Mouse (Mus musculus) brown adipose tissue, adult 24 weeks (tissue): ENCODE results near the gene Cbx8. TPM values are rescaled to one million over a fixed set of nuclear protein-coding genes. Genes with fewer than 3 reads are reported as not detected.
A peak's percentile ranks its signal among the peaks of the same experiment; 100 is the strongest.

Experiments
- H3K27ac ChIP-seq: fragments of 200-500 bp; replicated peaks from 2 replicates; pipeline ENCODE4 v1.5.1; 2012; ENCODE audit warnings: low read depth, mild to moderate bottlenecking, low read length
- H3K4me1 ChIP-seq: fragments of 200-500 bp; 2 replicates; pipeline ENCODE4 v1.6.1; 2012; ENCODE audit warnings: low read length, mixed read lengths; ENCODE audit not compliant: control insufficient read depth, insufficient read depth, insufficient read length
- H3K4me3 ChIP-seq: fragments of 200-500 bp; 2 replicates; pipeline ENCODE4 v1.5.1; 2012; ENCODE audit warnings: low read depth, mild to moderate bottlenecking, low read length, moderate library complexity; ENCODE audit not compliant: insufficient read depth
- polyA plus RNA-seq: library from polyadenylated mRNA; stranded (reverse); fragments of >200 nt; gene quantifications from 2 replicates; pipeline ENCODE4 v1.2.4, GENCODE M21; 2012; ENCODE audit not compliant: missing spikeins, insufficient read depth, insufficient read length

Gene Cbx8
- polyA plus RNA-seq = 4.7 and 9.1 TPM in 2 replicates

DNA sequence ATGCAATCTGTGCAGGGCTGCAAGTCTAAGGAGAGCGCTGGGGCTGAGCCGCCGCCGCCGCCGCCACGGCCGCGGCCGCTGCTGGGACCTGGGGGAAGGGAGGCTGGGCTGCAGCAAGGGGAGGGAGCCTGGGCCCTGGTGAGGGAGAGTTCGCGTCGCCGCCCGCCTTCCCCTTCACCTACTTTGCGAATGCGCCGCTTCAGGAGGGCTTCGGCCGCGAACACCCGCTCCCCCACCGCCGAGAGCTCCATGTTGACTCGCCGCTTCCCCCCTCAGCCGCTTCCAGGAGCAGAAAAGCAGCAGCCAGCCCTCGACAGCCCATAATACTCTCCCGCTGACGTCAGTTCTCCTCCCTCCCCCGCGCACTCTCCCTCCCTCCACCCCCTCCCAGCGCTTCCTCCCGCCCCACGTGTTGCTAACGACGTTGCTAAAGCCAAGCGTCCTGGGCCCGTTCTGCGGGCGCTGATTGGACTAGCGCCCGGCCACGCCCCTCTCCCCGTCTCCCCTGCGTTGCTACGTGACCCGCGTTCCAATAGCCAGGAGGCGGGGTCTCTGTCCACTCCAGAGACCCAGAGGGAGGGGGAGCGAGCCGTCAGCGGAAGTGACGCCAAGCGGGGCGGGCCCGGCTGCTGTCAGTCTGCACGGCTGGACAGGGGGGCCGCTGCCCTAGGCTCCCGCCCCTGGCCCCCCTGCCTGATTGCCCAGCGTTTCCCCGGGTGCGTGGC is at the start of gene Cbx8:
Gene Cbx8 (minus strand): TSS at position 370 of the 725 bp plus-strand sequence.
- Histone ChIP-seq H3K4me1 (peaks cover 6% of the 10 kb centered on the region), H3K4me3 (peak within 1 kb of the TSS; percentile 84), H3K27ac (peak within 1 kb of the TSS; percentile 82)

DNA sequence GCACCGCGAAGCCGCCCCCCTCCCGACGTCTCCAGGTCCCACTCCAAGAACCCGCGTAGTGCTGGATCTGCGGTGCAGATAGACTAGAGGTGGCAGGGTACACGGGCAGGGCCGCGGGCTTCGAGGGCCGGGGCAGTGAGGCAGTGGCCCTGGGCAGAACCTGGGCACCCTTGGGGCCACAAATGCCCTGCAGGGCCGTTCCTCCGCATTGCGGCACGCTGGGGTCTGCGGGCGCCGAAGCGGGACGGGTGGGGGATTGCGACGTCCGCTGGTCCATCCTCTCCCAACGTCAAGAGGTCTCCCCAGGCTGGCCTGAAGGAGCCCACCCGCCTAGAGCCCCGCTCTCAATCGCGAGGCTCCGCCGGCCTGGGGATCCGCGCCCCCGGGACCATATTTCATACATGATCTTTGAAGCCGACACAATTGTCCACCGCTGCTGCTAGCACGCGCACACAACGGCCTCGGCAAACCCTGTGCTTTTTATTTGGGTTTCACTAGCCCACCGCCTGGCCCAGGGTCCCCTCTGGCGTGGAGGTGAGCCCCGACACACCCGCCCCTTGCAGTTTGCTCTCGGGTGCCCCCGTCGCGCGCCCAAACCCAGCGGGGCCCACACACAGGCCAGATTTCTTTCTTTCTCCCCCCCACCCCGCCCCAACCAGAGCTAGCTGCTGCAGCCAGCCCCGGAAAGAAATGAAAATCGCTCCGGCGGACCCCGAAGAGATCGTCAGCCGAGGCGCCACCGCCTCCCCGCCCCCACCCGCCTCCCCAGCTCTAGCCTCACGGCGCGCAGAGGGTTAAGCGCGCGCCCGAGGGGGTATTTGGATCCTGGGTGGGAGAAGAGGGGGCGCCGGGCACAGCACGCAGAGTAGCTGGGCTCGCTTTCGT is 49.5 kb upstream of the Cbx8 start:
- H3K4me1 ChIP-seq = peaks cover 13% of the 10 kb centered on the region
- peak overlapping the region; percentile 60 for H3K4me3 ChIP-seq
- no peak overlapping the region; the same call in 1 of the 2 replicates for H3K27ac ChIP-seq

DNA sequence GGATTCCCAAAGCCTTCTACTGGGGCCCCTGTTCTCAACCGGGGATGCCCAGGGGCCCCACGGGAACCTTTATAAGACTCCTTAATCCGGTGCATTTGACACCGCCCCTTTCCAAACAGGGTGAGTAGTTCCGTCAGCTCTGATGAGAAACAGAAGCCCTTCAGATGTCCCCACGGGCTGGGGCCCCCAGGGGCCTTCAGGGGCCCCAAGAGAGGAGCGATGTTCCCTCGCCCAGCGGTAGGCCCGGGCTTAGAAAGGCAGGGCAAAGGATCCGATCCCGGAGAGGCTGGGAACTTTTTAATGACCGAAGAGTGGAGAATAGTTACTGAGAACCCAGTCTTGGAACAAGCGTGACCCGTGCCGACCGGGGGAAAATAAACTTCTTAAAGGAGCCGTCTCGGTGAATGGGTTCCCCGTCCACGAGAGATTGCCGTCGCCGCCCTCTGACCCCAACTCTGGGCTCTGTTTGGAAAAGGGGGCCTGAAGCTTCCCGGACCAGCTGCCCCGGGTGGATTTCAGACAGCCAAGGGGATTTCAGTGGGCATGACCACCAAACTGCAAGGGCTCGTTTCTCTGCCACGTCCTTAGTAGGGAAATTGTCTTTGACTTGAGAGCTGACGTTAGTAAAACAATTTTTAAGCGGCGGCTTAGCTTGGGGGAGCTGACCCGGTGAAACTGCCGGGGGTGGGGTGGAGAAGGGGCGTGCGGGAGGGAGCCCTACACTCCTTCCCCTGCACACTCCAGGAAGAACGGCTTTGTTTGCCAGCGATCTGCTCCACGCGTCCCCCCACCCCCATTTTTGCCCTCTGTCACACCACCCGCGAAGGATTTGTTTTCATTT is 48.7 kb upstream of the Cbx8 start:
- Histone ChIP-seq H3K4me1 (peaks cover 13% of the 10 kb centered on the region), H3K4me3 (peak overlapping the region; percentile 60), H3K27ac (no peak overlapping the region)

DNA sequence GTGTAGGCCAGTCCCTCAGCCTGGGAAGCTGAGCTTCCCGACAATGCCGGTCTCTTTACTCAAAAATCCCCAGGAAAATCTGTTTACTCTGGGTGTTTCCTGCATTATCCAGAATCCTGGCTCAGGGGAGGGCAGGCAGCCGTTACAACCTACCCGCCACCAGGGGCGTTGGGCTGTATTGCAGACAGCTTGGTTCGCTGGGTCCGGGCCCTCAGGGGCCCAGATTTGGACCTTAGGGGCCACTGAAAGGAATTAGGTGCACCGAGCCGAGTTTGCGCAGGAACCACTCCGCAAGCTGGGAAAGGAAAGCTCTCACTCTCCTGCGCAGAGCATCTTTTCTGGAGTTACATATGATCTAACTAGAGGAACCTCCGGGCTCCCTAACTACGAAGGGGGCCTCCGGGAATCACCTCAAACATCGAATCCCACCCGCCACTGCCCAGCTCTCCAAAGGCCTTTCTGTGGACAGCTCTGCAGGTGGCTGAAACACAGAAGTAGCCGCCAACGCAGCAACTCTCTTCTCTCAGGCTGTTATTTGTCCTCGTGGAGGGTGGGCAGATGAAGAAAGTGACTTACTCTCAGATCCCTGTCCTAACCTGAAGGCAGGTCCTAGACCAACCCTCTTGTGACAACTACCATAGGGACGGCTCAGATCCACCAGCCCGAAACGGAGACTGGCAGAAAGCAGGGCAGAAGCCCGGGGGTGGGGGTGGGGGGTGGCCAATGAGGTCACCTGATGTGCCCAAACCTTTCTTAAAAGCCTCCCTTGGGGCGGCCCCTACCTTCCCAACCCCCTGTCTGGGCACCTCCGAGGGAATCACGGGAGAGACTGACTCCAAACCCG is 47.8 kb upstream of the Cbx8 start:
- no peak overlapping the region; the same call in 1 of the 2 replicates for H3K4me3 ChIP-seq
- H3K4me1 ChIP-seq = peaks cover 13% of the 10 kb centered on the region
- H3K27ac ChIP-seq = no peak overlapping the region

DNA sequence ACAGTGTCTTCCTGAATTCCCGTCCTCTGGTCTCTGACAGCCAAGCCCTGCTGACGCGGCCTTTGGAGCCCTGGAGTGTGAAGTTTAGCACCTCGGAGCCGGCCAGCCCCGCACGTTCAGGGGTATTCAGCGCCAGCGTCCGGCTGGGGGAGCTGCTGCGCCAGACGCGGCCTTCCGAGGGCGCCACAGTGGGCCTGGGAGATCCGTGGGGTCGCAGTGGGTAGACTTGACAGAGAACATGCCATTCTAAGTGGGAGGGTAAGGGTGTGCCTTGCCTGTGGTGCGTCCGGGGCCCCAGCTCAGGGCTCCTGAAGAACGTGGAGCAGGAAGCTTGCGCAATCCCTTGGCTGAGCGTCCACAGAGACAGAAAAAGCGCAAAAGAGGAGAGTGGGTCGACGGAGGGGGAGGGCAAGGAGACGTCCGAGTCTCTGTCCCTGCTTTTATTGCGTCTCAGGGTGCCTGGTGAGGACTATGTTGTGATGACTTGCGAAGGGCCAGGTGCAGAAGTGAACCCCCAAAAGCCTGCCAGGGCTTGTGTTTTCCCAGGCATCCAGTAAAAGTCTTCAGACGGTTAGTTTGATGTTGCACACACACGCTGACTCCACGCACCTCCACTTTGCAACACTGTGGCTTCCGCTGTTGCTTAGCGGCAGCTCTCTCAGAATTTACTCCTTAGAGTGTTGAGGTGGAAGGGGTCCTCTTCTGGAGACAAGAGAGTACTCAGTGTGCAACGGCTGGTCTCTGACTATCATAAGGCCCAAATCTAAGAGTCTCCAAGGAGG is 46.7 kb upstream of the Cbx8 start:
- Histone ChIP-seq H3K4me3 (peak overlapping the region; percentile 25; the same call in 1 of the 2 replicates), H3K27ac (no peak overlapping the region), H3K4me1 (peaks cover 13% of the 10 kb centered on the region)

DNA sequence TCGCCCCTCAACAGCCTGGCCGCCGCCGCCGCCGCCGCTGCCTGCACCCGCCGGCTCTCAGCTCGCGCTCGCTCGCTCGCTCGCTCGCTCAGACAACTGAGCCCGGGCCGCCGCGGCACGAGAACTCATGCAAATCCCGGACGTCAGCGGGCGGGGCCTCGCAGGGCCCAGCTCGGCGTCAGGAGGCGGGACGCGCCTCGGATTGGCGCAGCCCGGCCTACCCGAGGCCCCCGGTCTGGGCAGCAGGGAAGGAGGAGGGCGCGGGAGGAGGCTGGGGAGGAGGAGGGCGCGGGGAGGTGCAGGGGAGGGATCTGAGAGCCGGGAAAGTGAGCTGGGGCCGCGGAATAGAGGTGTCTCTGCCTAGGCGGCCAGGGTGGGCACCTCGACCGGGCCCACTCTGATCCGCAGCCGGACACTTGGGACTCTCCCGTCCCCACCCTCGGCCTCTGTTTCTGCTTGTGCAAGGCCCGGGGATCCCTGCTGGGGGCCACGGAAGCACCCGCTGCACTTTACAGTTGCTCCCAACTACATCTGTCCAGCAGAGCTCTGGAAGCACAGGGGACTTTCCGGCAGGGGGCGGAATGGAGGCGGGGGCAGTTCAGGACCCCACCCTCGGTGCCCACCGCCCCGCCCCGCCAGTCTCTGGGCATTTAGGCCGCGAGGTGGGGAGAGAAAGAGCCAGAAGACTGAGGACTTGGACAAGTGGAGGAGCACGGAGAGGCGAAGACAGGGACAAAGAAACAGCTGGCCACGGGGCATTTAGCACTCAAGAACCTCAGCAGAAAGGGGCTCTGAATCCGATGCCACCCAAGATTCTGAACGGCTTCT is 45.6 kb upstream of the Cbx8 start, which contains the start of gene Cbx4:
Gene Cbx4 (minus strand): TSS at position 78 of the 828 bp plus-strand sequence.
- peaks cover 13% of the 10 kb centered on the region for H3K4me1 ChIP-seq
- peak within 1 kb of the TSS; percentile 98 for H3K4me3 ChIP-seq
- H3K27ac ChIP-seq = peak within 1 kb of the TSS; percentile 77

DNA sequence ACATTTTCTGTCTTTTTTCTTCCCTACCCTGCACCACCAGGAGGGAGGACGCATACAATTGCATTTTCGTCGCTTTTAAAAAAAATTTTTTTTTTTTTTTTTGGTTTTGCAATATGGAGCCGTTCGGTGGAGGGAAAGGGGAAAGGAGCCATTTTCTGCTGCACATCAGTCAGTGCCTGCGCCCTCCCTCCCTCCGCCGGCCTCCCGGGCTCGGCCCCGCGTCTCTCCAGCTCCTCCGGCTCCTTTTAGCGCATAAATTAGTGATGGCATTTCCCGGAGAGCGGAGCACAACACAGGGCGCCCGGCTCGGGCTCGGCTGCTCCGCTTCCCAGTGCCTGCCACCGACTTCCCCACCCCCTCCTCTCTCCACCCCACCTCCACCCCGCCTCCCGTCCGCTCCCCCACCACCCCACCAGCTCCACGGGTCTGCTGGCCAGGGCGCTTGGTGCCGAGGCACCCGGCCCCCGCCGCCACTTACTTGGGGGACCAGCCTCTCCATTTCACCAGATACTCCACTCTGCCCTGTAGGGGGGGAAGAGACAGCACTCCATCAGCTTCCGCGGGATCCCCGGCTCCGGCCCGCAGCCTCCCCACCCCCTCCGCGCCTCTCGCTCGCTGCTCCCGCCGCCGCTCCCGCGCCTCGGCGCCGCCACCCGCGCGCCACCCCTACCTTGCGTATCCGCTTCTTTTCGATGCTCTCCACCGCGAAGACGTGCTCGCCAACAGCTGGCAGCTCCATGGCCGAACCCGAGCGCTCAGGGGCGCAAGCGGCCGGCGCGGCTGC is 44.7 kb upstream of the Cbx8 start:
- peak overlapping the region; percentile 98 for H3K4me3 ChIP-seq
- H3K27ac ChIP-seq = peak overlapping the region; percentile 77
- peaks cover 13% of the 10 kb centered on the region for H3K4me1 ChIP-seq

DNA sequence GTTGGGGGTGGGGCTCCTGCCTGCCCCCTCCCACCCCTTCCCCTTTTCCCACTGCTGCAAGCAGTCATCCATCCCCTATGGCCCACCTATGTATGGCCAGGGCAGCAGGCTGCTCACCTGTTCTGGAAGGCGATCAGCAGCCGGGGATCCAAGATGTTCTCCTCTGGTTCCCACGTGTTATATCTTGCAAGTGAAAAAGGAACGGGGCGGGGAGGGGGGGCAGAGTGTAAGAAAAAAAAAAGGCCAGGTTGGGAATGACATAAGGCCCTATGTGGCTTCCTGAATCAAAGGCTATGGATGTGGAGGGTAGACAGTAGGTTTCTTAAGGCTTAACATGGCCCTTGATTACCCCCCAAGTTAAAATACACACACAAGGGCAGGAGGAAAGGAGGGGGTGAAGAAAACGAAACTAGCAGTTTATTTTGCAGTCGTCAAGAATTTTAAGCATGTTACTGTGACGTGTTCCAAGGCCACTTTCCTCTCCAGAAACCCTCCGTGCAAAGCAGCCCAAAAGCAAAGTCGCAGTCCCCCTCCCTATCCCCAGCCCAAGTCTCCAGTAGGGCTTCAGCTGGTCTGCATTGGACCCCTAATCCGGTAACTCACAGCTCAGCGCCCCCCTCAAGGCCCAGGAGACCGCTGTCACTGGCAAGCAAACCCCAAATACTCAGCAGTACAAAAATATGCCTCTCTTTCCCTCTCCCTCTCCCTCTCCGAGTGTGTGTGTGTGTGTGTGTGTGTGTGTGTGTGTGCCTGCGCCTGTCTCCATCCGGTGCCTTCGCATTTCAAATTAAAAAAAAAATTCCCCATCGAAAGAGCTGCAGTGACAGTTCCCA is 43.9 kb upstream of the Cbx8 start:
- Histone ChIP-seq H3K27ac (peak overlapping the region; percentile 77), H3K4me3 (peak overlapping the region; percentile 98), H3K4me1 (peaks cover 7% of the 10 kb centered on the region)

DNA sequence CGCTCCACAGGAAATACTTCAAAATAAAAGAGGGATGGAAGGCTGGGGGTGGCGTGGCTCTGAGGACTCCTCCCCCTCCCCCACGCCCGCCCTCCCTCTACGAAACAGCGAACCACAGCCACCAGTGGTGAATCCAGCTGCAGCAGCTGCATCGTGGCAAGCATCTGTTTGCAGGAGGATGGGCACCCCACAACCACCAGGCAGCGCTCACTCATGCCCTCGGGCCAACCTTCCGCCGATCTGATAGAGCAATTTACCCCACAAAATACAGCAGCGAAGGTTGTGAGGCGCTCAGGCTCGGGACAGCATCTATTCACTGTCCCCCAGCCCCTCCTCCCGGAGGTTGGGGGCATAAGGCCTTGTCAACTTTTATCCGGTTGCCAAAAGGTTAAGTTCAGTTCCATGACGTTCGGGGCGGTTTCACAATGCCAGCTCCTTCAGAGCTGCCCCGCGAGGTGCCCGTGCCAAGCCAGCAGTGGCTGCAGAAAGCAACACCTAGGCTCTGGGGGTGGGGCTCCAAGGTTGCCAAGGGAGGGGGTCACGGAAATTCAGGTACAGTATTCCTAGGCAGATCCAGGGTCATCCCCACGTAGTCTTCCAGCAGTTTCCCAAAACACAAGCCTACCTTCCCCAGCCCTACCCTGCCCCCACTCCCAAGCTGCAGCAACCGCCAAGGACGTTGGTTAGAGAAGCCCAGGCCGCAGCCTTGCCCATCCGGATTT is 43.1 kb upstream of the Cbx8 start:
- H3K4me3 ChIP-seq = peak overlapping the region; percentile 98
- H3K27ac ChIP-seq = peak overlapping the region; percentile 90
- H3K4me1 ChIP-seq = peaks cover 14% of the 10 kb centered on the region

DNA sequence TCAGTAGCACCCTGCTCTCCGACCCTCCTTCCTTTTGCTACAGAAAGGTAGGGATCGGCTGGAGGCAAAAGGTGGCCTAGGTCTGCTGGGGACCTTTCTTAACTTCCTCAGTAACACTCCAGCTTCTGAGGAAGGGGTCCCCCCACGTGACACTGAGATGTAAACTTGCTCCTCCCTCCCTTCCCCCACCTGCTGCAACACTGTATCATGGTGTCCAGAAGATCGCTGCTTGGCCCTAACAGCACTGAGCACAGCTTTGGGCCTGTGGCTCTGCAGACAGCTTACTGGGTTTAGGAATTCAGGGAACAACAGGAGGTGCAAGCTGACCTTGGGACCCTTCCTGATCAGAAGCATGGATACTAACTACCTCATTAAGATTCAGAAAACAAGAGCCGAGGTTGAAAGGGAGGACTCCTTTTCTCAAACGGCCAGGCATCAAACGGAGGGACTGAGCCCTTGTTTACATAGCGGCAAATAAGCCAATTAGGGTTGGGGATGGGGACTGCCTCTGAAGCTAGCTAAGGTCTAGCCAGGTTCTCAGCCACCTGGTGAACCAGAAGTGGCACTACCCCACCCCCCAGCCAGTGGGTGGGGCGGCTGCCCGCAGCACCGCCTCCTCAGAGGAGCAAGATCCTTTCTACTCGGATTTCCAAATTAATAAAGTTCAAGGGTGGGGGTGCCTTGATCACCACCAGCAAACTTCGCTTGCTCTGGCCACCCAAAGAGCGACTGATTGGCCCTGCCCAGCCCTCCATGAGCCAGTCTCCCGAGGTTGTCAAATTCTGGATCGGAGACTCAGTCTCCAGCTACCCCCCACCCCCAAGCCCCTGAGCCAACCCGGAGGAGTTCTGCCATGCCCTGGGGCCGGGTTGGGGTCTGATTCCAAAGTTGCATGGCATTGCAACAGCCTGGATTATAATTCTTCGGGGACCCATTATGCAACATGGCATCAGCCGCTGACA is 42.1 kb upstream of the Cbx8 start:
- Histone ChIP-seq H3K4me3 (peak overlapping the region; percentile 98), H3K27ac (peak overlapping the region; percentile 44), H3K4me1 (peaks cover 17% of the 10 kb centered on the region)
